Mouse (Mus musculus): ENCODE results near the gene Necab3. TPM values are rescaled to one million over a fixed set of nuclear protein-coding genes. Genes with fewer than 3 reads are reported as not detected.

Necab3 gene
- total RNA-seq, 1 experiment, result 5.8 TPM

DNA sequence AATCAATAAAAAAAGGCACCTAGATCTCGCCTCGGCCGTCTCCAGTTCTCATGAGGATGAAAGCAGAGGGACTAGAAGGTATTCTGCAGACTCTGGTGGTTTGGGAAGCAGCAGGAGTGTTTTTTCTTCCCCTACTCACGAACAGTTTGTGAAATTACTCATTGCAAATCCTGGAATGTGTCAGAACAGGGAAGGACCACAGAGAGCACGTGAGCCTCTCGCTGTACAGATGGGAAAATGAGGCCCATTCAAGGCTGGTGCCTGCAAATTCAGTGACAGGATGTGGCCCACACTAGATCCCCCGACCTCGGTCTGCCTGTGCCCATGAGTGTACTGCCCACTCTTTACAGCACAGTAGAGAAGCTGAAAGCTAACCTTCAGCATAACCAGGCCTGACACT is 13.3 kb upstream of the Necab3 start:
- no peak overlapping the region for H3K4me3 ChIP-seq (ENCODE audit: insufficient read depth in 1 of 2, low read depth in 1 of 2, low read length in 2 of 2, poor library complexity in 1 of 2, severe bottlenecking in 1 of 2)
- no peak overlapping the region for H3K27ac ChIP-seq (ENCODE audit: insufficient read depth, low read depth, low read length, poor library complexity, severe bottlenecking)
- no peaks in the 10 kb centered on the region for H3K9me3 ChIP-seq (ENCODE audit: control insufficient read depth, insufficient read depth, low read depth, low read length)
- no peak for DNase-seq (ENCODE audit: low read depth, low spot score)
- H3K4me1 ChIP-seq (ENCODE audit: control insufficient read depth in 2 of 2, insufficient read depth in 2 of 2, low read length in 2 of 2, poor library complexity in 1 of 2), result peaks cover 12 to 26% of the 10 kb centered on the region in 2 experiments
- in situ Hi-C loops (cut with MboI; ENCODE audit: low sequenced_read_pairs in 2 of 2, unreplicated experiment in 2 of 2), result no loop called here
- no peak overlapping the region for H3K9ac ChIP-seq (ENCODE audit: insufficient read depth, low read depth, low read length, poor library complexity, severe bottlenecking)
- H3K36me3 ChIP-seq (ENCODE audit: control insufficient read depth, insufficient read depth, low read length, poor library complexity, severe bottlenecking), result peaks cover 2% of the 10 kb centered on the region; the same call in 1 of the 2 replicates
- TF ChIP-seq HCFC1 (IDR thresholded peaks at IDR 0.05; ENCODE audit: borderline replicate concordance, insufficient read depth, low read length), result no peak
- no peak for TF ChIP-seq ZC3H11A (IDR thresholded peaks at IDR 0.05; ENCODE audit: borderline replicate concordance, low read depth, low read length)
- TF ChIP-seq CHD2 (IDR thresholded peaks at IDR 0.05; ENCODE audit: low read depth, low read length), result no peak
- no peak for TF ChIP-seq MAFK (IDR thresholded peaks at IDR 0.05; ENCODE audit: insufficient read depth, low read depth, low read length)
- no peak for TF ChIP-seq ZNF384 (IDR thresholded peaks at IDR 0.05; ENCODE audit: low read depth, low read length)

DNA sequence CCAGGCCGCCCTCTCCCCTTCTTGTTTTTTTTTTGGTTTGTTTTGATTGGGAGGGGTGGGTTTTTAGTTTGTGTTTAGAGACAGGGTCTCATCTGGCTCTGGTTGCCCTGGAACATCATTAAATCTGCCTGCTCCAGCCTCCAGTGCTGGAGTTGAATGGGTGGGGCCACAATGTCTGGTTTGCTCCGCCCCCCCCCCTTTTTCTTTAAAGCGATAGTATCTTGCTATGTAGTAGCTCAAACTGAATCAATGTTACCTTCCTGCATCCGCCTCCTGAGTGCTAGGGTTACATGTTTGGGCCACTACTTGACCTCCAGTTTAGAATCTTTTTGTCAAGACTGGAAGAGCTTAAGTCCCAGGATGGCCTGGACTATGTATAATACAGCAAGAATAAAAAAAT is 12.6 kb upstream of the Necab3 start:
- H3K4me1 ChIP-seq (ENCODE audit: control insufficient read depth in 2 of 2, insufficient read depth in 2 of 2, low read length in 2 of 2, poor library complexity in 1 of 2), result peaks cover 11 to 25% of the 10 kb centered on the region in 2 experiments
- TF ChIP-seq CHD2 (IDR thresholded peaks at IDR 0.05; ENCODE audit: low read depth, low read length) (no peak), ZC3H11A (IDR thresholded peaks at IDR 0.05; ENCODE audit: borderline replicate concordance, low read depth, low read length) (no peak), MAFK (IDR thresholded peaks at IDR 0.05; ENCODE audit: insufficient read depth, low read depth, low read length) (no peak), HCFC1 (IDR thresholded peaks at IDR 0.05; ENCODE audit: borderline replicate concordance, insufficient read depth, low read length) (no peak), ZNF384 (IDR thresholded peaks at IDR 0.05; ENCODE audit: low read depth, low read length) (no peak)
- H3K4me3 ChIP-seq (ENCODE audit: insufficient read depth in 1 of 2, low read depth in 1 of 2, low read length in 2 of 2, poor library complexity in 1 of 2, severe bottlenecking in 1 of 2), result no peak overlapping the region
- no peak overlapping the region for H3K27ac ChIP-seq (ENCODE audit: insufficient read depth, low read depth, low read length, poor library complexity, severe bottlenecking)
- no peaks in the 10 kb centered on the region for H3K9me3 ChIP-seq (ENCODE audit: control insufficient read depth, insufficient read depth, low read depth, low read length)
- peaks cover 2% of the 10 kb centered on the region; the same call in 1 of the 2 replicates for H3K36me3 ChIP-seq (ENCODE audit: control insufficient read depth, insufficient read depth, low read length, poor library complexity, severe bottlenecking)
- in situ Hi-C loops (cut with MboI; ENCODE audit: low sequenced_read_pairs in 2 of 2, unreplicated experiment in 2 of 2), result no loop called here
- H3K9ac ChIP-seq (ENCODE audit: insufficient read depth, low read depth, low read length, poor library complexity, severe bottlenecking), result no peak overlapping the region
- DNase-seq (ENCODE audit: low read depth, low spot score), result no peak

DNA sequence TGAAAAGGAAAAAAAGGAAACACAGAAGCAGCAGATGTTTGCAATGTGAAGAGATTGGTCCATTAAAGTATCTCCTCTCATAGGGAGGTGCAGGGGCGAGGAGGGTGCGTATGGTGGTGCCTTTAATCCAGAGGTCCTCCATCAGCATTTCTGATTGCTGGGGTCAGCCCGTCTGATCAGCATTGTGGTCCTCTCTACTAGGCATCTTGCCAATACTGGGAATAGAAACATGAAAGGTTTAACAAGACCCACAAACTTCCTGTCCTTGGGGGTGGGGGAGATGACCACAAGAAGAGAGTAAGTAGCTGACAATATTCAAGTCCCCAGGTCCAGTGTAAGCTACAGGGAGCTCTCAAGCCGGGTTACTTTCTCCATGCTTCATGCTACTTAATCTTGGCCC is 12.0 kb upstream of the Necab3 start:
- in situ Hi-C loops (cut with MboI; ENCODE audit: low sequenced_read_pairs in 2 of 2, unreplicated experiment in 2 of 2), result no loop called here
- H3K4me3 ChIP-seq (ENCODE audit: insufficient read depth in 1 of 2, low read depth in 1 of 2, low read length in 2 of 2, poor library complexity in 1 of 2, severe bottlenecking in 1 of 2), result peak overlapping the region; percentile 38 to 95; a peak in 2 of 4 replicates

DNA sequence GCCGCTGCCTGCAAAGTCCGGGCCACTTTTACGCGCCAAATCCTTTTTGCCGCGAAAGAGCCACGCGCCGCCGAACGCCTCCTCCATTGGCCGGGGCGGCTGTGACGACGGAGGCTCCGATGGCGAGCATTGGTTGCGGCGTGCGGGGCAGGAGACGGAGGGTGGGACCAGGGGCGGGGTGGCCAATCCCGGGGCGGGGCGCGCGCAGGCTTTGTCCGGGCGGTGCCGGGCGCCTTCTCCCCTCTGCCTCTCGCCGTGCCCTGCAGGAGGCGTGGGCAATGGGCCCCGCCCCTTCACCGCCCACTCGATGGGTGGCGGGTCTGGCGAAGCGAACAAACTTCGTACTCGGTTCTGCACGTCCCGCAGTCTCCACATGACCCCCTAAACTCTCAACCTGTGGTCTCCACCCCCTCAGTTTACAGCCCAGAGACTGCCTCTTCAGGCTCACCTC is 11.2 kb upstream of the Necab3 start, which contains the start of gene E2f1:
TSS of gene E2f1 (minus strand) at position 57 of the 451 bp plus-strand sequence.
- Histone ChIP-seq H3K36me3 (ENCODE audit: control insufficient read depth, insufficient read depth, low read length, poor library complexity, severe bottlenecking) (peaks cover 2% of the 10 kb centered on the region; the same call in 1 of the 2 replicates), H3K9me3 (ENCODE audit: control insufficient read depth, insufficient read depth, low read depth, low read length) (no peaks in the 10 kb centered on the region), H3K4me1 (ENCODE audit: control insufficient read depth in 2 of 2, insufficient read depth in 2 of 2, low read length in 2 of 2, poor library complexity in 1 of 2) (peaks cover 11 to 27% of the 10 kb centered on the region in 2 experiments), H3K4me3 (ENCODE audit: insufficient read depth in 1 of 2, low read depth in 1 of 2, low read length in 2 of 2, poor library complexity in 1 of 2, severe bottlenecking in 1 of 2) (peak within 1 kb of the TSS; percentile 91 to 95), H3K9ac (ENCODE audit: insufficient read depth, low read depth, low read length, poor library complexity, severe bottlenecking) (peak within 1 kb of the TSS; percentile 93), H3K27ac (ENCODE audit: insufficient read depth, low read depth, low read length, poor library complexity, severe bottlenecking) (peak within 1 kb of the TSS; percentile 85)
- peak; percentile 89 for DNase-seq (ENCODE audit: low read depth, low spot score)
- in situ Hi-C loops (cut with MboI; ENCODE audit: low sequenced_read_pairs in 2 of 2, unreplicated experiment in 2 of 2), result no loop called here
- TF ChIP-seq MAFK (IDR thresholded peaks at IDR 0.05; ENCODE audit: insufficient read depth, low read depth, low read length), result no peak
- no peak for TF ChIP-seq ZNF384 (IDR thresholded peaks at IDR 0.05; ENCODE audit: low read depth, low read length)
- TF ChIP-seq ZC3H11A (IDR thresholded peaks at IDR 0.05; ENCODE audit: borderline replicate concordance, low read depth, low read length), result no peak
- TF ChIP-seq HCFC1 (IDR thresholded peaks at IDR 0.05; ENCODE audit: borderline replicate concordance, insufficient read depth, low read length), result peak; percentile 59; the same call in 1 of the 2 replicates

More for the DNA sequence above, 12.0 kb upstream of the Necab3 start:
- Histone ChIP-seq H3K9ac (ENCODE audit: insufficient read depth, low read depth, low read length, poor library complexity, severe bottlenecking) (peak overlapping the region; percentile 35; the same call in 1 of the 2 replicates), H3K36me3 (ENCODE audit: control insufficient read depth, insufficient read depth, low read length, poor library complexity, severe bottlenecking) (peaks cover 2% of the 10 kb centered on the region; the same call in 1 of the 2 replicates), H3K9me3 (ENCODE audit: control insufficient read depth, insufficient read depth, low read depth, low read length) (no peaks in the 10 kb centered on the region), H3K27ac (ENCODE audit: insufficient read depth, low read depth, low read length, poor library complexity, severe bottlenecking) (no peak overlapping the region), H3K4me1 (ENCODE audit: control insufficient read depth in 2 of 2, insufficient read depth in 2 of 2, low read length in 2 of 2, poor library complexity in 1 of 2) (peaks cover 11 to 27% of the 10 kb centered on the region in 2 experiments)
- TF ChIP-seq HCFC1 (IDR thresholded peaks at IDR 0.05; ENCODE audit: borderline replicate concordance, insufficient read depth, low read length), result no peak
- no peak for TF ChIP-seq MAFK (IDR thresholded peaks at IDR 0.05; ENCODE audit: insufficient read depth, low read depth, low read length)
- TF ChIP-seq CHD2 (IDR thresholded peaks at IDR 0.05; ENCODE audit: low read depth, low read length), result no peak
- no peak for TF ChIP-seq ZC3H11A (IDR thresholded peaks at IDR 0.05; ENCODE audit: borderline replicate concordance, low read depth, low read length)
- no peak for TF ChIP-seq ZNF384 (IDR thresholded peaks at IDR 0.05; ENCODE audit: low read depth, low read length)
- no peak for DNase-seq (ENCODE audit: low read depth, low spot score)
